Comparison of ENCODE assay signal across 8 mouse cellular contexts in the genomic region with DNA sequence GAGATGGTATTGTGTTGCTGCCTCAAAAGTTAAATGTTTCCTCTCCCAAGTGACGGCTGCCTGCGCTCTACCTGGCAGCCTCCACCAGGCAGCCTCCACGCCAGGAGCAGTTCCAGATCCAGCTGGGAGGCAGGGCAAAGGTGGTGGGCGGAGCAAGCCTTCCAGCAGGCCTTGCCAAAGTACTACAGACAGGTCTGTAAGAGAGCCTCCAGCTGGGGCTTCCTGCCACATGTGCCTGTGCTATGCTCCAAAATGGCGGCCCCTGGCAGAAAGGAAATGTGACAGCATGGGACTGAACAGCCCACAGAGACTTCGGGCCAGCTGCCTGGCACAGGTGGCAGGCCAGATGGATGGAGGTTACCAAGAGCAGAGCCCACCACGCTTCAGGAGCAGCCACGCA. TPM values are rescaled to one million over a fixed set of nuclear protein-coding genes. Genes with fewer than 3 reads are reported as not detected.
DNase-seq lines count a peak whose midpoint lies in the region; ATAC-seq lines count a peak whose summit lies in the region.

No protein-coding gene starts in this region.

- peaks cover 51% of the 10 kb centered on the region for H3K36me3 ChIP-seq in kidney, embryonic 15.5 days
- no peaks in the 10 kb centered on the region for H3K36me3 ChIP-seq in forebrain, embryonic 15.5 days

- no peak overlapping the region for H3K4me2 ChIP-seq in kidney, embryonic 15.5 days
- H3K4me2 ChIP-seq in forebrain, embryonic 15.5 days (replicated peaks): no peak overlapping the region

- 76% methylated on average over 8 of the region's 8 CpGs for WGBS in kidney, embryonic 15.5 days
- 59% methylated on average over 8 of the region's 8 CpGs for WGBS in forebrain, embryonic 15.5 days

- peak; percentile 76 for DNase-seq in kidney, adult 18-20 months
- DNase-seq in adrenal gland, postnatal 10 days: peak; percentile 69
- peak; percentile 31 to 69 for DNase-seq in cerebellum, postnatal 4 days (ENCODE audit: low spot score in 2 of 2)
- DNase-seq in lung, postnatal 10 days: peak; percentile 42
- no peak for DNase-seq in B cell, adult 2 months
- DNase-seq in right cerebral cortex, postnatal 36 days (ENCODE audit: low spot score in 2 of 2): no peak

- no peak for ATAC-seq in kidney, embryonic 15.5 days (replicated peaks; ENCODE audit: low FRiP score)
- ATAC-seq in forebrain, embryonic 15.5 days (replicated peaks): no peak

- no peaks in the 10 kb centered on the region for H3K4me1 ChIP-seq in kidney, embryonic 15.5 days
- peaks cover 10% of the 10 kb centered on the region; the same call in 1 of the 2 replicates for H3K4me1 ChIP-seq in forebrain, embryonic 15.5 days

- no peak overlapping the region for H3K9ac ChIP-seq in kidney, embryonic 15.5 days
- no peak overlapping the region for H3K9ac ChIP-seq in forebrain, embryonic 15.5 days (replicated peaks)

- H3K27ac ChIP-seq in kidney, embryonic 15.5 days: no peak overlapping the region
- H3K27ac ChIP-seq in forebrain, embryonic 15.5 days (replicated peaks): no peak overlapping the region

- H3K9me3 ChIP-seq in kidney, embryonic 15.5 days (replicated peaks): no peaks in the 10 kb centered on the region
- H3K9me3 ChIP-seq in forebrain, embryonic 15.5 days: no peaks in the 10 kb centered on the region

- H3K27me3 ChIP-seq in kidney, embryonic 15.5 days: no peaks in the 10 kb centered on the region
- H3K27me3 ChIP-seq in forebrain, embryonic 15.5 days: no peaks in the 10 kb centered on the region

- no peak overlapping the region for H3K4me3 ChIP-seq in kidney, embryonic 15.5 days (replicated peaks)
- no peak overlapping the region for H3K4me3 ChIP-seq in forebrain, embryonic 15.5 days

RNA-seq across cellular contexts. Expression of a gene that starts 39.0 kb away (rescaled TPM):
- 46.5 and 53.0 TPM in 2 replicates for polyA plus RNA-seq in kidney, embryonic 15.5 days (2015; fragmentation: Nextera tagmentation; extraction: Ambion mirVana)
- total RNA-seq in adrenal gland, postnatal 10 days (2021): 10 to 100 TPM; 20.3 to 22.3 TPM
- polyA plus RNA-seq in forebrain, embryonic 15.5 days (2015; fragmentation: Nextera tagmentation; extraction: Ambion mirVana): 33.8 and 35.5 TPM in 2 replicates

RNA-seq across cellular contexts. Expression of a gene that starts 39.1 kb away (rescaled TPM):
- polyA plus RNA-seq in kidney, embryonic 15.5 days (2015; fragmentation: Nextera tagmentation; extraction: Ambion mirVana): 54.8 and 60.1 TPM in 2 replicates
- 10 to 100 TPM; 19.8 to 26.8 TPM for total RNA-seq in adrenal gland, postnatal 10 days (2021)
- 22.3 and 22.9 TPM in 2 replicates for polyA plus RNA-seq in forebrain, embryonic 15.5 days (2015; fragmentation: Nextera tagmentation; extraction: Ambion mirVana)

RNA-seq across cellular contexts. Expression of a gene that starts 49.3 kb away (rescaled TPM):
- polyA plus RNA-seq in kidney, embryonic 15.5 days (2015; fragmentation: Nextera tagmentation; extraction: Ambion mirVana): 20.0 and 21.0 TPM in 2 replicates
- total RNA-seq in adrenal gland, postnatal 10 days (2021): 10 to 100 TPM; 12.0 to 13.9 TPM
- 21.3 and 22.1 TPM in 2 replicates for polyA plus RNA-seq in forebrain, embryonic 15.5 days (2015; fragmentation: Nextera tagmentation; extraction: Ambion mirVana)

Comparison
In these comparisons a context has a peak if more than half of its experiments do, and no peak if none do; other contexts are left out.
1. DNase-seq: peak in kidney, adult 18-20 months (single experiment), adrenal gland, postnatal 10 days (single experiment), cerebellum, postnatal 4 days (2 of 2) and lung, postnatal 10 days (single experiment); none in B cell, adult 2 months (0 of 2) and right cerebral cortex, postnatal 36 days (0 of 2).